Mouse (Mus musculus) heart, embryonic 11.5 days (tissue): ENCODE data around the gene Wnt2. TPM values are rescaled to one million over a fixed set of nuclear protein-coding genes. Genes with fewer than 3 reads are reported as not detected.
A peak's percentile ranks its signal among the peaks of the same experiment; 100 is the strongest.

ENCODE experiments used
- ATAC-seq: fragments of 200-750 bp; cut with Nextera tagmentation; replicated peaks from 2 replicates; pipeline ENCODE4 v1.8.0; 2017; ENCODE audit warnings: moderate library complexity; ENCODE audit not compliant: insufficient number of reproducible peaks, low FRiP score, low TSS enrichment
- H3K27ac ChIP-seq: fragments of 300-500 bp; sonication (generic); 2 replicates; pipeline ENCODE4 v1.5.1; 2014; ENCODE audit warnings: mild to moderate bottlenecking, low read depth, low read length
- H3K27me3 ChIP-seq: fragments of 300-500 bp; sonication (generic); 2 replicates; pipeline ENCODE4 v1.6.1; 2014; ENCODE audit warnings: mild to moderate bottlenecking, low read length, mixed read lengths; ENCODE audit not compliant: control insufficient read depth, insufficient read depth
- H3K36me3 ChIP-seq: fragments of 300-500 bp; sonication (generic); 2 replicates; pipeline ENCODE4 v1.6.1; 2014; ENCODE audit warnings: mild to moderate bottlenecking, low read length, moderate library complexity, mixed read lengths; ENCODE audit not compliant: control insufficient read depth, insufficient read depth
- H3K4me1 ChIP-seq: fragments of 300-500 bp; sonication (generic); 2 replicates; pipeline ENCODE4 v1.6.1; 2014; ENCODE audit warnings: low read length; ENCODE audit not compliant: control insufficient read depth, insufficient read depth
- H3K4me2 ChIP-seq: fragments of 300-500 bp; sonication (generic); 2 replicates; pipeline ENCODE4 v1.6.1; 2014; ENCODE audit warnings: mild to moderate bottlenecking, moderate library complexity
- H3K4me3 ChIP-seq: fragments of 300-500 bp; sonication (generic); 2 replicates; pipeline ENCODE4 v1.5.1; 2014; ENCODE audit warnings: low read depth, low read length
- H3K9ac ChIP-seq: fragments of 300-500 bp; sonication (generic); 2 replicates; pipeline ENCODE4 v1.6.1; 2014; ENCODE audit warnings: mild to moderate bottlenecking, low read depth, low read length, moderate library complexity
- H3K9me3 ChIP-seq: fragments of 300-500 bp; sonication (generic); replicated peaks from 2 replicates; pipeline ENCODE4 v1.6.1; 2016; ENCODE audit warnings: low read length; ENCODE audit not compliant: control insufficient read depth
- WGBS: fragments of 180-500 bp; shearing (Covaris S2); extraction: QIAGEN DNeasy Blood & Tissue Kit; methylation state at CpG from one replicate; pipeline ENCODE4 v1.1.7; 2014; ENCODE audit not compliant: insufficient replicate concordance; 5-methylcytosine and 5-hydroxymethylcytosine counted together
- polyA plus RNA-seq: library from polyadenylated mRNA; unstranded; fragments of >200 nt; fragmentation: Nextera tagmentation; extraction: Ambion mirVana; gene quantifications from 2 replicates; pipeline ENCODE4 v1.2.1, GENCODE M21; 2014

Wnt2 gene
- polyA plus RNA-seq, 1 experiment from 2014 or later = 12.6 TPM

- ATAC-seq = peak; percentile 68
- no peaks in the 10 kb centered on the region for H3K9me3 ChIP-seq
- H3K27me3 ChIP-seq = peaks cover 18% of the 10 kb centered on the region
- H3K4me1 ChIP-seq = peaks cover 12% of the 10 kb centered on the region
- WGBS = under 1% methylated on average over 29 of the region's 29 CpGs
- peak overlapping the region; percentile 50 for H3K4me3 ChIP-seq
- H3K9ac ChIP-seq = peak overlapping the region; percentile 53
- H3K4me2 ChIP-seq = peak overlapping the region; percentile 94
- no peak overlapping the region for H3K27ac ChIP-seq
- H3K36me3 ChIP-seq = no peaks in the 10 kb centered on the region
Observed at GRCm38 (mm10) chr6:18031509-18032010, 1.2 kb upstream of the Wnt2 start.

GRCm38 (mm10) chr6:18030868-18031508 lies 603 bp upstream of the Wnt2 start:
- H3K27ac ChIP-seq = no peak overlapping the region
- no peaks in the 10 kb centered on the region for H3K36me3 ChIP-seq
- H3K27me3 ChIP-seq = peaks cover 18% of the 10 kb centered on the region
- peak overlapping the region; percentile 94 for H3K4me2 ChIP-seq
- H3K4me3 ChIP-seq = peak overlapping the region; percentile 50
- 5% methylated on average over 12 of the region's 12 CpGs for WGBS
- no peak overlapping the region for H3K9ac ChIP-seq
- ATAC-seq = peak; percentile 29
- peaks cover 12% of the 10 kb centered on the region for H3K4me1 ChIP-seq
- no peaks in the 10 kb centered on the region for H3K9me3 ChIP-seq

- no peak overlapping the region for H3K4me3 ChIP-seq
- WGBS = 84% methylated on average over 8 of the region's 8 CpGs
- H3K4me2 ChIP-seq = no peak overlapping the region
- no peak for ATAC-seq
- no peaks in the 10 kb centered on the region for H3K4me1 ChIP-seq
- no peak overlapping the region for H3K27ac ChIP-seq
- no peaks in the 10 kb centered on the region for H3K9me3 ChIP-seq
- no peak overlapping the region for H3K9ac ChIP-seq
- H3K27me3 ChIP-seq = peaks cover under 1% of the 10 kb centered on the region; the same call in 1 of the 2 replicates
- no peaks in the 10 kb centered on the region for H3K36me3 ChIP-seq
Observed at GRCm38 (mm10) chr6:18024133-18024794, 6.1 kb downstream of the Wnt2 start.

- H3K9me3 ChIP-seq = no peaks in the 10 kb centered on the region
- H3K4me1 ChIP-seq = no peaks in the 10 kb centered on the region
- H3K4me3 ChIP-seq = no peak overlapping the region
- 73% methylated on average over 7 of the region's 7 CpGs for WGBS
- no peak overlapping the region for H3K4me2 ChIP-seq
- H3K36me3 ChIP-seq = no peaks in the 10 kb centered on the region
- H3K27ac ChIP-seq = no peak overlapping the region
- ATAC-seq = no peak
- H3K27me3 ChIP-seq = no peaks in the 10 kb centered on the region
- H3K9ac ChIP-seq = no peak overlapping the region
Observed at GRCm38 (mm10) chr6:18013346-18013745, 17.0 kb downstream of the Wnt2 start.

GRCm38 (mm10) chr6:18007356-18007755 lies 23.0 kb downstream of the Wnt2 start:
- ATAC-seq = no peak
- no peak overlapping the region for H3K4me2 ChIP-seq
- no peak overlapping the region for H3K27ac ChIP-seq
- no peak overlapping the region for H3K4me3 ChIP-seq
- H3K36me3 ChIP-seq = no peaks in the 10 kb centered on the region
- WGBS = 57% methylated on average over 3 of the region's 3 CpGs
- no peaks in the 10 kb centered on the region for H3K9me3 ChIP-seq
- no peak overlapping the region for H3K9ac ChIP-seq
- H3K4me1 ChIP-seq = no peaks in the 10 kb centered on the region; the same call in 1 of the 2 replicates
- H3K27me3 ChIP-seq = no peaks in the 10 kb centered on the region

- no peak for ATAC-seq
- H3K36me3 ChIP-seq = no peaks in the 10 kb centered on the region
- H3K9me3 ChIP-seq = no peaks in the 10 kb centered on the region
- H3K4me1 ChIP-seq = no peaks in the 10 kb centered on the region; the same call in 1 of the 2 replicates
- 86% methylated on average over 6 of the region's 6 CpGs for WGBS
- H3K4me2 ChIP-seq = no peak overlapping the region
- no peak overlapping the region for H3K4me3 ChIP-seq
- no peak overlapping the region for H3K9ac ChIP-seq
- no peak overlapping the region for H3K27ac ChIP-seq
- no peaks in the 10 kb centered on the region for H3K27me3 ChIP-seq
Observed at GRCm38 (mm10) chr6:18002065-18002464, 28.3 kb downstream of the Wnt2 start.

GRCm38 (mm10) chr6:17998497-17998896 lies 31.9 kb downstream of the Wnt2 start:
- no peak; the same call in 1 of the 2 replicates for ATAC-seq
- no peaks in the 10 kb centered on the region for H3K36me3 ChIP-seq
- no peak overlapping the region for H3K27ac ChIP-seq
- 52% methylated on average over 4 of the region's 4 CpGs for WGBS
- no peaks in the 10 kb centered on the region for H3K27me3 ChIP-seq
- H3K9me3 ChIP-seq = no peaks in the 10 kb centered on the region
- H3K9ac ChIP-seq = no peak overlapping the region
- H3K4me2 ChIP-seq = no peak overlapping the region
- no peaks in the 10 kb centered on the region; the same call in 1 of the 2 replicates for H3K4me1 ChIP-seq
- H3K4me3 ChIP-seq = no peak overlapping the region

- no peak overlapping the region for H3K4me2 ChIP-seq
- no peak overlapping the region for H3K27ac ChIP-seq
- H3K9ac ChIP-seq = no peak overlapping the region
- no peak overlapping the region for H3K4me3 ChIP-seq
- no peaks in the 10 kb centered on the region for H3K36me3 ChIP-seq
- 83% methylated on average over 6 of the region's 6 CpGs for WGBS
- ATAC-seq = no peak
- H3K4me1 ChIP-seq = no peaks in the 10 kb centered on the region
- no peaks in the 10 kb centered on the region for H3K9me3 ChIP-seq
- no peaks in the 10 kb centered on the region for H3K27me3 ChIP-seq
Observed at GRCm38 (mm10) chr6:17994956-17995790, 35.2 kb downstream of the Wnt2 start.
